Mouse (Mus musculus) megakaryocyte, embryonic 14.5 days (primary cell): ENCODE measurements around the gene Plekhb1.

Experiments
- FLI1 ChIP-seq: IDR thresholded peaks from 2 replicates; pipeline ENCODE4 v1.6.1; 2012; ENCODE audit warnings: low read length, inconsistent platforms, mixed read lengths
- GATA1 ChIP-seq: IDR thresholded peaks from 3 replicates; pipeline ENCODE4 v1.6.1; 2012; ENCODE audit warnings: mixed read lengths, low read length, inconsistent platforms, borderline replicate concordance

GRCm38 (mm10) chr7:100684081-100684480 is 21.9 kb upstream of the Plekhb1 start:
- TF ChIP-seq FLI1 (no peak), GATA1 (no peak)
